Mouse (Mus musculus) embryonic fibroblast, embryonic 13.5 days (primary cell): Measurements from ENCODE around the gene Aqp11.

Experiments used
- CTCF ChIP-seq: IDR thresholded peaks from 2 replicates; pipeline ENCODE4 v1.5.1; 2011; ENCODE audit warnings: mild to moderate bottlenecking, control low read depth, low read length, moderate library complexity, borderline replicate concordance; ENCODE audit not compliant: insufficient read depth
- POLR2A ChIP-seq: IDR thresholded peaks from 2 replicates; pipeline ENCODE4 v1.6.1; 2011; ENCODE audit warnings: low read depth, mild to moderate bottlenecking, control low read depth, low read length, moderate library complexity

DNA sequence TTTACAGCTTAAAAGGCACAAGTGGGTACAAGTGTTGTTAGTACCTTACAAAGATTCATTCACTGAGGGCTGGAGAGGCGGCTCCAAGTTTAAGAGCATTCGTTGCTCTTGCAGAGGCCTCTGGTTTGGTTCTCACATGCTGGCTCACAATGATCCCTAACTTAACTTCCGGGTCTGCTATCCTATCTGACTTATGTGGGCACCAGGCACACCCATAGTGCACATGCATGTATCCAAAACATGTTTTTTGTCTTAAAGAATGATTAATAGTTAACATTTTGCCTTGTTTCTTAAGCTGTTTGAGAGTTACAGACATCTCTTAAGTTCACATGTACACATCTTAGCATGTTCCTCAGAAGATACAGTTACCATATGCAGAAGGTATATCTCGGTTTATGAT is 37.9 kb downstream of the Aqp11 start:
- no peak for TF ChIP-seq CTCF
- TF ChIP-seq POLR2A, result no peak
